Mouse (Mus musculus): Measurements from ENCODE around the gene Slc38a9. TPM values are rescaled to one million over a fixed set of nuclear protein-coding genes. Genes with fewer than 3 reads are reported as not detected.

Slc38a9 gene
- total RNA-seq, 4 experiments from 2014 or later, result 9.1 to 12.2 (median 10.8) TPM

GRCm38 (mm10) chr13:112770528-112771328, 110.2 kb downstream of the Slc38a9 start:
- no peak for DNase-seq (ENCODE audit: low spot score)

DNA sequence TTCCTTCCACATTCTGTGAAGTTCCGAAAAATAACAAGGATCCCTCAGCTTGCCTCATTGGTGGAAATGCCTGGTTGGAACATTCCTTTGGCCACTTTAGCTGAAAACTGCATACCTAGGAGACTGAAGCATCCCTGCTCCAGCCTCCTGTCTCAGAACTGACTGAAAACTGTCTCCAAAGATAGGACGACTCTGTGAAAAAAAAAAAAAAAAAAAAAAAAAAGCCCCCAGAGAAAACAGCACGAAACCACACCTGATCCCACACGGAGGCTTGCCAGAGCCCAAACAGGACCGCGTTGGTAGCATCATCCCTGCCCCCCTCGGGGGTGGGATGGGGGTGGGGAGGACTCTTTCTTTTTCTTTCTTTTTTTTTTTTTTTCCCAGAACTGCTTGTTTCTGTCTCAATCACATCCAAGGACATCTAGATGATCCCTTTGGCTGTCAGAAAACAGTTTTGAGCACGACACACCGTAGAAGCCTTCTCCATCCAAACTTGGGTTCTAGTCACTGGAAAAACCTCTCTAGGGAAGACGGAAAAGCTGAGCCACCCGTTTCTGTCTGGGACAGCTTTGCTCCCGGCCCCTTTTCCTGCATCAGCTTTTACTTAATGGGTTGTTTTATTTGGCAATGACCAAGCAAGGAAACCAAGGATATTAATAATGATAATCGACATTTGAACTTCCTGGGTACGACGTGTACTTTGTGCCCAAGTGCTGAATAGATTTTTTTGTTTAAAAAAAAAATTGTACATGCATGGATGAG, 111.1 kb downstream of the Slc38a9 start:
- DNase-seq (ENCODE audit: low spot score), result peak; percentile 79

DNA sequence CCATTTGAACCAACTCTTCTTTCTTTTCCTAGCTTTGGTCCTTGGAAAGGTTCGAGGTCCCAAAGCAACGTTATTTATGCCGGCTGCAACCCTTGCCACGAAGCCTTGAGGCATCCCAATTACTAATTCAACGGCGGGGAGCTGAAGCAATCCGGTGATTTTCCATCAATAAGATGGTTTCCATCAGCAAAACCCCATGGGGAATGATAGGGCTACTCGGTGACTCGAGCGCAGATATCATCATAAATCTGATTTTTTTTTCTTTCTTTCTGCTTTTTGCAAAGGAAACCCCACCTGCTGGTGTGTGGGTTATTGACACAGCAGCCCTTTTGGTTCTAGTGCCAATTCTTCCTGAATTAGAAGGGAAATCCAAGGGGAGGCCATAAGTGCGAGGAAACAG, 111.7 kb downstream of the Slc38a9 start:
- no peak for DNase-seq (ENCODE audit: low spot score)

GRCm38 (mm10) chr13:112772861-112773260, 112.3 kb downstream of the Slc38a9 start:
- DNase-seq (ENCODE audit: low spot score), result no peak

DNA sequence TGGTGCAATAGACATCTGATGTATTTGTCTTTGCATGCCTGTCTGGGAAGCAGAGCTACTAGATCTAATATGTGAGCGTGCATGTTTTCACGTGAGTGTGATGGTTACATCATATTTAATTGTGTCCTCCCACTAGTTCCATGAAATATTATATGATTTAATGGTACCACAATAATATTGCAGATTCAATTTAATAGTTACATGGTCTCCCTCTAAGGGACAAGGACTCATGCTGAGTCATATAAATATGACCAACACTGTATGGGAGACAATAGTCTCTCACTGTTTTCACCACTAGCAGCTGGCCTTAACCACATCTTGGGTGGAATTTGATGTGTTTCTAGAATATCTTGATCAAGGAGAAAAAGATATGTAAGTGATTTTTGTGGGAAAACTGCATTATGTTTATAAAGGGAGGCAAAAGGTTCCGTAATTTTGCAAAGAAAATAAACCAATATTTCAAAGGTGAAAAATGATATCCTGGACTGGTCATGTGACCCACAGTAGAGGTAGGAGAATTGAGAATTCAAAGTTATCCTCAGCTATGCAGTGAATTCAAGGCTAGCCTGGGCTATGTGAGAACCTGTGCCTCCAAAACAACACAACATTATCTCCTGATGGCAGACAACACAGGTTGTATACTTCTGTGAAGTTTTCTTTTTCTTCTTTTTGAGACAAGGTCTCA, 113.6 kb downstream of the Slc38a9 start:
- no peak for DNase-seq (ENCODE audit: low spot score)

- DNase-seq (ENCODE audit: low spot score), result no peak
Measured at GRCm38 (mm10) chr13:112775856-112776255, 115.3 kb downstream of the Slc38a9 start.

DNA sequence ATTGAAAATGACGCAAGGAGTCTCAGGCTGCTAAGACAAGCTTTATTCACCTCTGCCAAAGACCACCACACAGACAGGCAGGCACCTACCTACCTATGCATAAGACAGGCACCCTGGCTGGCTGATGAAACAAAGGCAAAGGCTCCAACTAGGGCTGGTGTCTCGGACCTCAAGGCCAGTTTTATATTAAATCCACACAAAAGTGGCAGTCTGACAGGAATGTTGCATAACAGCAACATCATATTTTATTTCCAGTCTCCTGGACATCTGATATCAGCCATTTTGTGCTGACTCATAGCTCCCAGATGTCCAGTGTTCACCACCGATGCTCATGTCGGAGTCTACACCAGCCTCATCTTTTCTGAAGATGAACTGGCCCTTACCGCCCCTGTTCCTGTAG, 117.9 kb downstream of the Slc38a9 start:
- no peak for DNase-seq (ENCODE audit: low spot score)

DNA sequence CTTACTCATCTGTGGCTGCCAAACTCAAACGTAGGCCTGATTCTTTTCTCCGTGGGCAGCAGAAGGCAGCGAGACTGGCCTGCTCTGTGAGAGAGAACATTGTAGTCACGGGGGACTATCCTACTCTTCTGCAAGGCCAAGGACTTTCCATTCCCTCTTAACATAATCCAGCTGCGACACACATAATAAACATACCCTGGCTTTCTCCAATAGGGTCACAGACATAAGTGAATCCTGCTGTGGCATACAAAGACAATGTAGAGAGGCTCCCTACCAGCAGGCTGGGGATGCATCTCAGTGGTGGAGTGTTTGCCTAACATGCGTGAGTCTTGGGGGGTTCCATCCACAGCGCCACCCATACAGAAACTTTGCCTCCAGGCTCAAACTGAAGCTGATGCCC, 124.8 kb downstream of the Slc38a9 start:
- DNase-seq (ENCODE audit: low spot score), result no peak

DNA sequence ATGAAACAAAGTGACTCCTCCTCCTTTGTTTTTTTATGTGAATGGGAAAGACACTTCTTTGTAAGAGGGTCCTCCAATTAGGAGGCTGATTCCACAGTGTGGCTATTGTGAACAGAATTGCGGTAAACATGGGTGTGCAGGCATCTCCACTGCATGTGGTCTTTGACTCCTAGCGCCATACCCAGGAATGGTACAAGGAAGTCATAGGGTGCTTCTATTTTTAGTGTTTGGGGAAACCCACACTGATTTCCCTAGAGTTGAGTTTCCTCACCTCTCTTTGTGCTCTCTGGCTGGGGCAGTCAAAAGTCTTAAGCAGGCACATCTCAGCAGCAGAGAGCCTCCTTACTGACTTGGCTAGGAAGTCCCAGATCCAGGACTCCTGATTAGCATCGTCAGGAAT, 125.6 kb downstream of the Slc38a9 start:
- no peak for DNase-seq (ENCODE audit: low spot score)

DNA sequence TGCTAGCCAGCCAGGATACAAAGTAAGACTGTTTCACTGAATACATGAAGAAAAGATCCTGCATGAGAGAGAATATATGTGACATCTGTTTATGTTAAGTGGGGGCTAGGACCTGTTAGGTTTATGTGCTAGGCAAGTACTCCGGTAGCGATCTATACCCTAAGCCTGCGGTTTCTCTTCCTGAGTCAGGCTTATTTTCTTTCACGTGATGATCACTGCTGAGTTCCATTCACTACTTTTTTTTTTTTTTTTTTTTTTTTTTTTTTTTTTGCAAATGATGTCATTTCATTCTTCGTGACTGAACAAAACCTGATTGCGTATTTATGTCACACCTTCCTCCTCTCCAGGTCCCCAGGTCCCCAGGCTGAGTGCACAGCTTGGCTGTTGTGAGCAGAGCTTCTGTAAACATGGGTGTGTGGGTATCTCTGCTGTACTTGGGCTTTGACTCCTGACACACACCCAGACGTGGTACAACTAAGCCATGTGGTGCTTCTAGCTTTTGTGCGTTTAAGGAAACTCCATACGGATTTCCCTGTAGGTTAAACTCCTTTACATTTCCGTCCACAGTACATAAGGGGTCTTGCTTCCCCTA, 126.5 kb downstream of the Slc38a9 start:
- DNase-seq (ENCODE audit: low spot score), result no peak

Other genes starting within 250 kb of the Slc38a9 start
- 100 to 1,000 TPM; 217 to 273 (median 230) TPM for gene Il6st, start 196.7 kb upstream of the Slc38a9 start, total RNA-seq (2022)
- gene Il31ra, start 66.4 kb upstream of the Slc38a9 start, total RNA-seq (2022), result not detected
- gene Ddx4, start 8.3 kb upstream of the Slc38a9 start, total RNA-seq (2022), result under 1 TPM in 2 of 4 experiments, not detected in 2; 0.09 to 0.12 TPM
- gene Plpp1, start 140.0 kb downstream of the Slc38a9 start, total RNA-seq (2022), result 10 to 100 TPM; 36.4 to 44.4 (median 39.3) TPM

All from heart, adult 8-10 months (tissue).